In the genomic region with DNA sequence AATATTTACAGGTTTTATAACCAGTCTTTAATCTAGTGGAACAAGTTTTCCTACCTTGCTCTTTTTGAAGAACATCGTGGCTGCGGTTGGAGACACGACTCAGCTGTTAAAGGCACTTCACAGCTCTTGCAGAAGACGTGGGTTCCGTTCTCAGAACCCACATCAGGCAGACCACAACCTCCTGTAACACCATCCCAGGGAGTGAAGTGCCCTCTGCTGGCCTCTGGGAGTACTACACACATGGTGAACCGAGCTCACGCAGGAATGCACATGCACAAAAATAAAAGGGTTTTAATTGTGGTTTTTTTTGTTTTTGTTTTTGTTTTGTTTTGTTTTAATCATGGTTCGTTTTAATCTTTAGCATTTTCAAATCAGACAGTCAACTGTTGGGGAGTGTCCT, we compare ENCODE assay signal across 15 mouse cellular contexts. TPM values are rescaled to one million over a fixed set of nuclear protein-coding genes. Genes with fewer than 3 reads are reported as not detected.
DNase-seq lines count a peak whose midpoint lies in the region; ATAC-seq and TF ChIP-seq lines count a peak whose summit lies in the region.
"Had no signal": no experiment of that assay in that cellular context is flagged by ENCODE, and none has a peak within 500 bp of the region (broad histone marks: within the 10 kb centered on the region; RNA-seq: fewer than 3 reads in every experiment).

No protein-coding gene starts in this region.

- no peak overlapping the region for H3K9ac ChIP-seq in hindbrain, postnatal 0 days (replicated peaks; ENCODE audit: low read length)
- no peak overlapping the region for H3K9ac ChIP-seq in hindbrain, embryonic 16.5 days (ENCODE audit: low read depth, low read length)
- H3K9ac ChIP-seq: embryonic facial prominence, embryonic 12.5 days; stomach, embryonic 15.5 days had no signal

- no peaks in the 10 kb centered on the region for H3K27me3 ChIP-seq in hindbrain, postnatal 0 days (ENCODE audit: insufficient read depth, low read length)
- no peaks in the 10 kb centered on the region for H3K27me3 ChIP-seq in hindbrain, embryonic 16.5 days (replicated peaks; ENCODE audit: control insufficient read depth, insufficient read depth, low read length)
- H3K27me3 ChIP-seq in testis, adult 2 months (ENCODE audit: control insufficient read depth, insufficient read depth, low read length) = no peaks in the 10 kb centered on the region
- H3K27me3 ChIP-seq: embryonic facial prominence, embryonic 12.5 days; stomach, embryonic 15.5 days had no signal

- TF ChIP-seq POLR2A in testis, adult 2 months (IDR thresholded peaks at IDR 0.05; ENCODE audit: control insufficient read depth, low read depth, low read length) = no peak

- no peak overlapping the region for H3K4me3 ChIP-seq in hindbrain, postnatal 0 days (ENCODE audit: low read length)
- H3K4me3 ChIP-seq in hindbrain, embryonic 16.5 days (ENCODE audit: low read length) = no peak overlapping the region
- no peak overlapping the region for H3K4me3 ChIP-seq in testis, adult 2 months (ENCODE audit: control insufficient read depth, low read depth, low read length)
- H3K4me3 ChIP-seq: embryonic facial prominence, embryonic 12.5 days; stomach, embryonic 15.5 days had no signal

- no peak for ATAC-seq in hindbrain, postnatal 0 days
- ATAC-seq in hindbrain, embryonic 16.5 days = no peak

- H3K9me3 ChIP-seq in hindbrain, postnatal 0 days (ENCODE audit: low read length) = no peaks in the 10 kb centered on the region
- H3K9me3 ChIP-seq in hindbrain, embryonic 16.5 days (ENCODE audit: control insufficient read depth, low read length) = no peaks in the 10 kb centered on the region
- H3K9me3 ChIP-seq: embryonic facial prominence, embryonic 12.5 days; stomach, embryonic 15.5 days had no signal

- WGBS in hindbrain, postnatal 0 days = 91% methylated on average over 8 of the region's 8 CpGs
- 90% methylated on average over 8 of the region's 8 CpGs for WGBS in hindbrain, embryonic 16.5 days

- no peaks in the 10 kb centered on the region for H3K4me1 ChIP-seq in hindbrain, postnatal 0 days (ENCODE audit: insufficient read depth, low read length)
- H3K4me1 ChIP-seq in hindbrain, embryonic 16.5 days (ENCODE audit: control insufficient read depth, insufficient read depth, low read depth, low read length) = no peaks in the 10 kb centered on the region
- H3K4me1 ChIP-seq in testis, adult 2 months (ENCODE audit: control insufficient read depth, insufficient read depth, low read length) = no peaks in the 10 kb centered on the region; the same call in 1 of the 2 replicates
- H3K4me1 ChIP-seq: embryonic facial prominence, embryonic 12.5 days; stomach, embryonic 15.5 days had no signal

- H3K4me2 ChIP-seq in hindbrain, postnatal 0 days (ENCODE audit: low read depth, low read length) = no peak overlapping the region
- no peak overlapping the region for H3K4me2 ChIP-seq in hindbrain, embryonic 16.5 days (ENCODE audit: low read length)
- H3K4me2 ChIP-seq: embryonic facial prominence, embryonic 12.5 days; stomach, embryonic 15.5 days had no signal

- H3K36me3 ChIP-seq in hindbrain, postnatal 0 days (ENCODE audit: insufficient read depth, low read length) = no peaks in the 10 kb centered on the region
- H3K36me3 ChIP-seq in hindbrain, embryonic 16.5 days (ENCODE audit: control insufficient read depth, insufficient read depth, low read length) = no peaks in the 10 kb centered on the region
- H3K36me3 ChIP-seq in testis, adult 2 months (ENCODE audit: control insufficient read depth, insufficient read depth, low read length) = no peaks in the 10 kb centered on the region
- H3K36me3 ChIP-seq: embryonic facial prominence, embryonic 12.5 days; stomach, embryonic 15.5 days had no signal

- H3K27ac ChIP-seq in hindbrain, postnatal 0 days = no peak overlapping the region
- no peak overlapping the region for H3K27ac ChIP-seq in hindbrain, embryonic 16.5 days (ENCODE audit: low read depth, low read length)
- no peak overlapping the region for H3K27ac ChIP-seq in testis, adult 2 months (ENCODE audit: control insufficient read depth, insufficient read depth, low read depth, low read length)
- H3K27ac ChIP-seq: embryonic facial prominence, embryonic 12.5 days; stomach, embryonic 15.5 days had no signal

- no peak for DNase-seq in hindbrain, postnatal 0 days (ENCODE audit: low spot score)
- no peak for DNase-seq in testis, postnatal 10 days (ENCODE audit: low spot score)
- DNase-seq in c-Kit-positive CD71-positive TER-119-positive erythroid progenitor cells, embryonic 14.5 days (ENCODE audit: low spot score) = peak; percentile 13
- DNase-seq in thymus, postnatal 36 days = peak; percentile 41 to 42
- no peak for DNase-seq in cerebellum, adult 9-11 months
- no peak for DNase-seq in kidney, adult 11 months

- peak; percentile 43; the same call in 1 of the 2 replicates for TF ChIP-seq CTCF in hindbrain, postnatal 0 days (IDR thresholded peaks at IDR 0.05; ENCODE audit: low read depth)
- peak; percentile 85; the same call in 1 of the 2 replicates for TF ChIP-seq CTCF in testis, adult 2 months (IDR thresholded peaks at IDR 0.05; ENCODE audit: control insufficient read depth, insufficient read depth, insufficient replicate concordance, low read depth, low read length)

RNA-seq across cellular contexts. Expression of a gene that starts 17.4 kb away (rescaled TPM):
- not detected in 2 replicates for total RNA-seq in hindbrain, postnatal 0 days (2014; rRNA removed)
- polyA plus RNA-seq in hindbrain, postnatal 0 days (2015; fragmentation: Nextera tagmentation; extraction: Ambion mirVana) = 0.42 and 0.45 TPM in 2 replicates
- polyA plus RNA-seq in hindbrain, embryonic 16.5 days (2015; fragmentation: Nextera tagmentation; extraction: Ambion mirVana) = 0.11 and 0.15 TPM in 2 replicates
- 274 and 283 TPM in 2 replicates for polyA plus RNA-seq in testis, adult 2 months (2012; rRNA removed)
- total RNA-seq: left cerebral cortex, adult 8-10 months had no signal
- polyA plus RNA-seq: embryonic facial prominence, embryonic 12.5 days had no signal

RNA-seq across cellular contexts. Expression of a gene that starts 18.8 kb away (rescaled TPM):
- total RNA-seq in hindbrain, postnatal 0 days (2014; rRNA removed) = 103 and 112 TPM in 2 replicates
- 98.8 and 100 TPM in 2 replicates for polyA plus RNA-seq in hindbrain, postnatal 0 days (2015; fragmentation: Nextera tagmentation; extraction: Ambion mirVana)
- 117 and 124 TPM in 2 replicates for polyA plus RNA-seq in hindbrain, embryonic 16.5 days (2015; fragmentation: Nextera tagmentation; extraction: Ambion mirVana)
- polyA plus RNA-seq in testis, adult 2 months (2012; rRNA removed) = 96.2 and 111 TPM in 2 replicates

RNA-seq across cellular contexts. Expression of a gene that starts 22.5 kb away (rescaled TPM):
- not detected in 2 replicates for total RNA-seq in hindbrain, postnatal 0 days (2014; rRNA removed)
- 0.18 and 0.20 TPM in 2 replicates for polyA plus RNA-seq in hindbrain, postnatal 0 days (2015; fragmentation: Nextera tagmentation; extraction: Ambion mirVana)
- polyA plus RNA-seq in hindbrain, embryonic 16.5 days (2015; fragmentation: Nextera tagmentation; extraction: Ambion mirVana) = 0.35 and 0.45 TPM in 2 replicates
- 0.10 TPM in 2 replicates for polyA plus RNA-seq in testis, adult 2 months (2012; rRNA removed)

RNA-seq across cellular contexts. Expression of a gene that starts 29.8 kb away (rescaled TPM):
- not detected in 2 replicates for total RNA-seq in hindbrain, postnatal 0 days (2014; rRNA removed)
- not detected in 2 replicates for polyA plus RNA-seq in hindbrain, postnatal 0 days (2015; fragmentation: Nextera tagmentation; extraction: Ambion mirVana)
- not detected in 2 replicates for polyA plus RNA-seq in hindbrain, embryonic 16.5 days (2015; fragmentation: Nextera tagmentation; extraction: Ambion mirVana)
- not detected in 2 replicates for polyA plus RNA-seq in testis, adult 2 months (2012; rRNA removed)
- total RNA-seq: left cerebral cortex, adult 8-10 months; monocyte, adult 5-6 weeks had no signal
- polyA plus RNA-seq: embryonic facial prominence, embryonic 12.5 days; frontal cortex, adult 2 months; heart, embryonic 16.5 days; kidney, embryonic 14.5 days; stomach, embryonic 15.5 days had no signal

RNA-seq across cellular contexts. Expression of a gene that starts 57.1 kb away (rescaled TPM):
- total RNA-seq in hindbrain, postnatal 0 days (2014; rRNA removed) = 0.21 TPM in 1 of 2 replicates, not detected in the other
- 0.25 and 0.33 TPM in 2 replicates for polyA plus RNA-seq in hindbrain, postnatal 0 days (2015; fragmentation: Nextera tagmentation; extraction: Ambion mirVana)
- 0.41 and 1.3 TPM in 2 replicates for polyA plus RNA-seq in hindbrain, embryonic 16.5 days (2015; fragmentation: Nextera tagmentation; extraction: Ambion mirVana)
- polyA plus RNA-seq in testis, adult 2 months (2012; rRNA removed) = 0.11 and 0.16 TPM in 2 replicates
- total RNA-seq: monocyte, adult 5-6 weeks had no signal

Comparison
In these comparisons a context has a peak if more than half of its experiments do, and no peak if none do; other contexts are left out.
1. DNase-seq: peak in c-Kit-positive CD71-positive TER-119-positive erythroid progenitor cells, embryonic 14.5 days (single experiment) and thymus, postnatal 36 days (2 of 2); none in hindbrain, postnatal 0 days (single experiment), testis, postnatal 10 days (single experiment), cerebellum, adult 9-11 months (single experiment) and kidney, adult 11 months (single experiment).
2. RNA of a gene that starts 17.4 kb away (polyA plus RNA-seq): 274 to 283 TPM in testis, adult 2 months; 0.42 to 0.45 TPM in hindbrain, postnatal 0 days and 0.11 to 0.15 TPM in hindbrain, embryonic 16.5 days; every median in the first group is over 100 times any median in the second.